Mouse (Mus musculus): ENCODE data around the gene Kcnc3.

DNA sequence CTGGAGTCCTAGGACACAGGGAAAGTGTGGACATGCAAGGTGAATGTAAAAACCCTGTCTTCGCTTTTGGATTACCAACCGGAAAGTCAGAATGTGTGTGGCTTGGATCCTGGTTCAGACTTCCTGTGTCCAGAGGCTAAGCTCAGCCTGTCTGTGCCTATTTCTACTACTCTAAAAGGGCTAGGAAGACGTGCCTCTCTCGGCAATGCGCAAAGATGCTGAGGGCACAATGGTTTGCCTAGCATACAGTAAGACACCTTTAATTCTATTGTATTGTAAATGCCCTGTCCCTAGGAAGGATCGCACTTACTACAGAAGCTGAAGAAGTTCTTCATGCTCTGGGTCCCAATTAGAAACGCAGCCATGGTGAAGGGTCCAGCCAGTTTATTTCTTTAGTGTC is 15.0 kb downstream of the Kcnc3 start:
- TF ChIP-seq POLR2A (IDR thresholded peaks at IDR 0.05; ENCODE audit: borderline replicate concordance, control insufficient read depth, low read depth, low read length) (no peak), CTCF (IDR thresholded peaks at IDR 0.05; ENCODE audit: control insufficient read depth, insufficient read depth, low read length) (no peak)
